Mouse (Mus musculus): ENCODE results near the gene Fstl5. TPM values are rescaled to one million over a fixed set of nuclear protein-coding genes. Genes with fewer than 3 reads are reported as not detected.
"Not testable (repeated sequence)": the region's sequence is repeated elsewhere in the genome, so short reads cannot be mapped to it uniquely, and the experiment has no call there.

Gene Fstl5
- polyA plus RNA-seq, 1 experiment from 2014 or later, result 1.7 TPM

DNA sequence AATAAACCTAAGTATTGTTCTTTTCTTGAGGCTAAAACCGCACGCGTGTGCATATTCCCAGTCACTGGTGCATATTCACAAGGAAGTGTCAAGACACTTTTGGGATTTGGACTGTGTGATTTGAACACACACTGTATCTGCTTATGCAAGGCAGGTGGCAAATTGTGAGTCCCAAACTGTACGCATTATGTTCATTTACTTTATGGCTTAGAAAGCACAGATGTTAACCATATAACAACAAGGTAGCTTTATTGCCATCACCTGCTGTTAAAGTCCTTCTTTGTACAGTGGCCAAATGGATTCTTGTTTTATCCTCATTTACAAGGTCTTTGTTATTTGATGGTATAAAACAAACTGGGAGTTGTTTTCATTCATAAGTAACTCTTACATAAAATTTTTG, 295.8 kb downstream of the Fstl5 start:
- H3K9me3 ChIP-seq (ENCODE audit: control insufficient read depth, low read length), result no peaks in the 10 kb centered on the region
- TF ChIP-seq CTCF (IDR thresholded peaks at IDR 0.05; ENCODE audit: low read depth) (no peak), EP300 (optimal IDR thresholded peaks at IDR 0.05) (no peak)
- ATAC-seq (ENCODE audit: low FRiP score, low TSS enrichment) (no peak), DNase-seq (ENCODE audit: low spot score) (no peak)
- H3K27ac ChIP-seq (replicated peaks), result no peak overlapping the region
- WGBS, result 94% methylated on average over 4 of the region's 4 CpGs
- H3K27me3 ChIP-seq (ENCODE audit: control insufficient read depth, insufficient read depth, low read length), result no peaks in the 10 kb centered on the region
- H3K4me2 ChIP-seq (replicated peaks; ENCODE audit: low read depth), result no peak overlapping the region
- H3K9ac ChIP-seq (ENCODE audit: low read length), result no peak overlapping the region
- H3K4me3 ChIP-seq (ENCODE audit: low read depth, low read length), result no peak overlapping the region
- H3K4me1 ChIP-seq (replicated peaks; ENCODE audit: control insufficient read depth, insufficient read depth), result no peaks in the 10 kb centered on the region
- no peaks in the 10 kb centered on the region for H3K36me3 ChIP-seq (ENCODE audit: control insufficient read depth, insufficient read depth, low read length)

DNA sequence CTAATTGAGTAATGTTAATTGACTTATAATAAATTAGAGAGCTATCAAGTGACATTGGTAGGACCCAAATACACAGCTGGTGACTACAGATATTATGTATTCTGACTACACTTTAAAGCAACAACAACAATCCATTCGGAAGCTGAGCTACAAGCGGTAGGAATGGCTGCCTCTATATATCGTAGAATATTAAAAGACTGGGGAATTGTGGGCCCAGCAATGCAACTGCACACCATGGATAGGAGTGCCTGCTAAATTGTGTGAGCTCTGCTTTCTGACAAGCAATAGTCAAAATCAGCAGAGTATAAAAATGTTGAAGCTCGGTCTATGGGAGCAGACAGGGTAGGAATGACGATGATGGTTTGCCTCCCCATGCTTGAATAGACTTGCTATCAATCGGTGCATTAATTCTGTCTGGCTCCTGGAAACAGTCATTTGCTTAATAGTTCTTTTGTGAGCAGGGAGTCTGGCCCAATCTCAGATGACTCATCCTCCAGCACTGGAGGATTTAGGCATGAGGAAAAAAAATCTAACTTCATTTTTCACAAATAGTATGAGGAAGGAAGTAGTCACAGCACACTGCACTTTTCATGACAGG, 354.8 kb downstream of the Fstl5 start:
- no peaks in the 10 kb centered on the region for H3K36me3 ChIP-seq (ENCODE audit: control insufficient read depth, insufficient read depth, low read length)
- H3K9ac ChIP-seq (ENCODE audit: low read length), result no peak overlapping the region
- WGBS, result 69% methylated on average over 6 of the region's 6 CpGs
- no peak for DNase-seq (ENCODE audit: low spot score)
- no peak overlapping the region for H3K4me3 ChIP-seq (ENCODE audit: low read depth, low read length)
- no peaks in the 10 kb centered on the region for H3K27me3 ChIP-seq (ENCODE audit: control insufficient read depth, insufficient read depth, low read length)
- no peak overlapping the region for H3K4me2 ChIP-seq (replicated peaks; ENCODE audit: low read depth)
- H3K27ac ChIP-seq (replicated peaks), result no peak overlapping the region
- no peaks in the 10 kb centered on the region for H3K4me1 ChIP-seq (replicated peaks; ENCODE audit: control insufficient read depth, insufficient read depth)
- H3K9me3 ChIP-seq (ENCODE audit: control insufficient read depth, low read length), result no peaks in the 10 kb centered on the region
- TF ChIP-seq CTCF (IDR thresholded peaks at IDR 0.05; ENCODE audit: low read depth) (no peak), EP300 (optimal IDR thresholded peaks at IDR 0.05) (no peak)
- no peak for ATAC-seq (ENCODE audit: low FRiP score, low TSS enrichment)

DNA sequence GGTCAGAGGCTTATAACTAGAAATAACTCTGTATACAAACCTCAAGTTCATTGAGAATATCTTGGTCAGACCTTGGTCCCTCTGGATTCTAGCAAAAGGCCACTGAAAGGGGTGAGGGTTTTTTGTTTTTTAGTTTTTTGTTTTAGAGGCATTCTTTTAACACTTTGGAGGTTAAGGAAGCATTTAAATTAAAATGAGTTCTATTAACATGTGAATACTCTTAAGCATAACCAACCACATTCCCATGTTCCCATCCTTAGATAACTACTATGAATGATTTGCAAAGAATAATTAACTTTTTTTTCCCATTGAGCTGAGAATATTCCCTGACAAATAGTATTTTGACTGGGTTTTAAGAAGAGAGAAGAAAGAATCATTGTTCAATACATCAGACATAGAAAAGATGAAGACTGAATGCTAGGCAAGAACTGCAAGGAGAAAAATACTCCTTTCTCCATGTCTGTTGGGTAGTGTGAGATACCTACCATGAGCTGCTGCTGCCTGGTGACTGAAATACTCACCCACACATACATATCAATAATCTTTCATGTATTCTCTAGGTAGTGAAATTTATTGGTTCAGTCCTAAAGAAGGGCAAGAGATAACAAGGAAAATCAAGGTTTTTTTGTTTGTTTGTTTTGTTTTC, 393.3 kb downstream of the Fstl5 start:
- H3K9me3 ChIP-seq (ENCODE audit: control insufficient read depth, low read length), result no peaks in the 10 kb centered on the region
- H3K4me2 ChIP-seq (replicated peaks; ENCODE audit: low read depth), result no peak overlapping the region
- ATAC-seq (ENCODE audit: low FRiP score, low TSS enrichment) (no peak), DNase-seq (ENCODE audit: low spot score) (no peak)
- no peak overlapping the region for H3K4me3 ChIP-seq (ENCODE audit: low read depth, low read length)
- no peaks in the 10 kb centered on the region for H3K4me1 ChIP-seq (replicated peaks; ENCODE audit: control insufficient read depth, insufficient read depth)
- H3K36me3 ChIP-seq (ENCODE audit: control insufficient read depth, insufficient read depth, low read length), result no peaks in the 10 kb centered on the region
- TF ChIP-seq CTCF (IDR thresholded peaks at IDR 0.05; ENCODE audit: low read depth) (no peak), EP300 (optimal IDR thresholded peaks at IDR 0.05) (no peak)
- H3K27ac ChIP-seq (replicated peaks), result no peak overlapping the region
- H3K9ac ChIP-seq (ENCODE audit: low read length), result no peak overlapping the region
- H3K27me3 ChIP-seq (ENCODE audit: control insufficient read depth, insufficient read depth, low read length), result no peaks in the 10 kb centered on the region

DNA sequence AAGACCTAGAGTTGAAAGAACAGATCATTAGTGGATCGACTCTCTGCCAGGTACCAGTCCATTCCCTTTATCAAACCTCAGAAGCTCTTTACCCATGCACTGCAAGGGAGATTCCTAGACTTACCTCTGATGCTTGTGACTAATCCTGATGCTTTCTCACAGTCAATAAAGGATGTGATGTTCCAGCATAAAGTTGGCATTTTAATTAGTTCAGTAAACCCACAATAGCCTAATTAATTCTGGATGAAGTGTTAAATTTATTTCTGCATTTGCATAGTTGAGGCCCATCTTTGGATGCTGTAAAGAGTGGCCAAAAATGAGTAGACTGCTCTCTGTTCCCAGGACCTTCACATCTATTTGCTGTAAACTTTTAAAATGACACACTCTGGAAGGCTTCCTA, 394.1 kb downstream of the Fstl5 start:
- Histone ChIP-seq H3K9me3 (ENCODE audit: control insufficient read depth, low read length) (no peaks in the 10 kb centered on the region), H3K27ac (replicated peaks) (no peak overlapping the region), H3K4me2 (replicated peaks; ENCODE audit: low read depth) (no peak overlapping the region), H3K36me3 (ENCODE audit: control insufficient read depth, insufficient read depth, low read length) (no peaks in the 10 kb centered on the region), H3K4me1 (replicated peaks; ENCODE audit: control insufficient read depth, insufficient read depth) (no peaks in the 10 kb centered on the region), H3K4me3 (ENCODE audit: low read depth, low read length) (no peak overlapping the region), H3K27me3 (ENCODE audit: control insufficient read depth, insufficient read depth, low read length) (no peaks in the 10 kb centered on the region), H3K9ac (ENCODE audit: low read length) (no peak overlapping the region)
- 56% methylated on average over 1 of the region's 1 CpGs for WGBS
- no peak for DNase-seq (ENCODE audit: low spot score)
- no peak for TF ChIP-seq EP300 (optimal IDR thresholded peaks at IDR 0.05)
- no peak for ATAC-seq (ENCODE audit: low FRiP score, low TSS enrichment)

DNA sequence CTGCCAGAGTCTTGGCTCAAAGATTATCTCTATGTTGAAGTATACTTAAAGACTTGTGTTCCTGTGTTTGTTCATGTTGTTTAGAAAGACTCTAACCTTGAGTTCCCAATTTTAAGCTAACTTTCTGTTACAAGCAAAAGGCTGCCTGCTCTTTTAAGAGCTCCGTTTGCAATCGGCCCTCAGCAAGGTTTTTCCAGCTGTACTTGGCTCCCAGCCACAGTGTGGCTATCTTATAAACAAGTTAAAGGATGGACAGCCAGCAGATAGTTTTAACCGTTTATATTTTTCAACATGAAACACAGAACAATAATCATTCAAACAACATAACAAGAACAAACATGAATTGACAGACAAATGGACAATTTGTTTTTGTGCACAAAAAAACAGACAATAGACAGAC, 433.8 kb downstream of the Fstl5 start:
- H3K36me3 ChIP-seq (ENCODE audit: control insufficient read depth, insufficient read depth, low read length); H3K4me1 ChIP-seq (replicated peaks; ENCODE audit: control insufficient read depth, insufficient read depth); H3K4me3 ChIP-seq (ENCODE audit: low read depth, low read length); DNase-seq (ENCODE audit: low spot score); ATAC-seq (ENCODE audit: low FRiP score, low TSS enrichment); H3K27me3 ChIP-seq (ENCODE audit: control insufficient read depth, insufficient read depth, low read length); H3K27ac ChIP-seq (replicated peaks); H3K4me2 ChIP-seq (replicated peaks; ENCODE audit: low read depth); H3K9me3 ChIP-seq (ENCODE audit: control insufficient read depth, low read length); H3K9ac ChIP-seq (ENCODE audit: low read length): not testable (repeated sequence)
- WGBS, result 53% methylated on average over 3 of the region's 3 CpGs

DNA sequence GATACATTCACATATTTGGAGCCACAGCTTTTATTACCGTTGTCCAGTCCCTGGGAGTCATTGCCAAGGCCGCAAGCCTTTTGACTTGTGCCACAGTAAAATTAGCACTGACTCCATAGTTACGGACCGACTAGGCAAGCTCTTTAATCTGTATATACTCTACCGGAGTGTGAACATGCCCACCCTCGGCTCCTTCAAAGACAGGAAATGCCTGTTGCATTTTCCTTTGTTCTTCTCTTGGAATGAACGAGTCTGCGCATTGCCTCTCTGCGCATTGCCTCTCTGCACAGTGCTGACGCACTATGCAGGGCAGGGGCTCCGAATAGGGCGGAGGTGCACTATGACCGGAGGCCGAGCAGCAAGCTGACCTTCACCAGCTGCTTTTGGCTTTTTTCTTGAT, 434.7 kb downstream of the Fstl5 start:
- H3K4me3 ChIP-seq (ENCODE audit: low read depth, low read length), result no peak overlapping the region
- TF ChIP-seq EP300 (optimal IDR thresholded peaks at IDR 0.05) (no peak), CTCF (IDR thresholded peaks at IDR 0.05; ENCODE audit: low read depth) (no peak)
- H3K9ac ChIP-seq (ENCODE audit: low read length), result no peak overlapping the region
- ATAC-seq (ENCODE audit: low FRiP score, low TSS enrichment) (no peak), DNase-seq (ENCODE audit: low spot score) (no peak)
- no peaks in the 10 kb centered on the region for H3K4me1 ChIP-seq (replicated peaks; ENCODE audit: control insufficient read depth, insufficient read depth)
- no peaks in the 10 kb centered on the region for H3K27me3 ChIP-seq (ENCODE audit: control insufficient read depth, insufficient read depth, low read length)
- 92% methylated on average over 14 of the region's 14 CpGs for WGBS
- H3K27ac ChIP-seq (replicated peaks), result no peak overlapping the region
- H3K9me3 ChIP-seq (ENCODE audit: control insufficient read depth, low read length), result no peaks in the 10 kb centered on the region
- H3K36me3 ChIP-seq (ENCODE audit: control insufficient read depth, insufficient read depth, low read length), result no peaks in the 10 kb centered on the region
- no peak overlapping the region for H3K4me2 ChIP-seq (replicated peaks; ENCODE audit: low read depth)
